Mouse (Mus musculus) R1 (cell line): ENCODE results near the gene Btrc.
A peak's percentile ranks its signal among the peaks of the same experiment; 100 is the strongest.

Experiments
- DNase-seq: peaks from one replicate; pipeline ENCODE4 v3.0.0-alpha.2; 2018; ENCODE audit warnings: low read depth, low spot score

Gene Btrc

GRCm38 (mm10) chr19:45428146-45428545, 64.6 kb downstream of the Btrc start:
- no peak for DNase-seq

GRCm38 (mm10) chr19:45430971-45431633, 67.6 kb downstream of the Btrc start:
- peak; percentile 57 for DNase-seq

- DNase-seq, result no peak
Measured at GRCm38 (mm10) chr19:45432351-45432750, 68.8 kb downstream of the Btrc start.

- DNase-seq, result peak; percentile 82
Measured at GRCm38 (mm10) chr19:45436019-45436418, 72.5 kb downstream of the Btrc start.

- no peak for DNase-seq
Measured at GRCm38 (mm10) chr19:45437175-45437574, 73.6 kb downstream of the Btrc start.

- no peak for DNase-seq
Measured at GRCm38 (mm10) chr19:45438191-45438590, 74.7 kb downstream of the Btrc start.

- peak; percentile 37 for DNase-seq
Measured at GRCm38 (mm10) chr19:45438928-45439846, 75.7 kb downstream of the Btrc start.

GRCm38 (mm10) chr19:45440554-45441175, 77.1 kb downstream of the Btrc start:
- DNase-seq, result no peak

- no peak for DNase-seq
Measured at GRCm38 (mm10) chr19:45441717-45442116, 78.2 kb downstream of the Btrc start.

GRCm38 (mm10) chr19:45445253-45445933, 81.9 kb downstream of the Btrc start:
- no peak for DNase-seq

- no peak for DNase-seq
Measured at GRCm38 (mm10) chr19:45446631-45447030, 83.1 kb downstream of the Btrc start.

GRCm38 (mm10) chr19:45447222-45447621, 83.7 kb downstream of the Btrc start:
- no peak for DNase-seq

- DNase-seq, result no peak
Measured at GRCm38 (mm10) chr19:45447886-45448285, 84.4 kb downstream of the Btrc start.

GRCm38 (mm10) chr19:45454391-45454790, 90.9 kb downstream of the Btrc start:
- no peak for DNase-seq

GRCm38 (mm10) chr19:45456896-45457295, 93.4 kb downstream of the Btrc start:
- peak; percentile 46 for DNase-seq

GRCm38 (mm10) chr19:45458702-45459101, 95.2 kb downstream of the Btrc start:
- DNase-seq, result no peak

- DNase-seq, result no peak
Measured at GRCm38 (mm10) chr19:45459931-45460665, 96.6 kb downstream of the Btrc start.

GRCm38 (mm10) chr19:45460749-45461736, 97.5 kb downstream of the Btrc start:
- DNase-seq, result peak; percentile 70

GRCm38 (mm10) chr19:45469760-45470159, 106.2 kb downstream of the Btrc start:
- peak; percentile 43 for DNase-seq
